Comparison of ENCODE assay signal across 23 mouse cellular contexts in the genomic region with DNA sequence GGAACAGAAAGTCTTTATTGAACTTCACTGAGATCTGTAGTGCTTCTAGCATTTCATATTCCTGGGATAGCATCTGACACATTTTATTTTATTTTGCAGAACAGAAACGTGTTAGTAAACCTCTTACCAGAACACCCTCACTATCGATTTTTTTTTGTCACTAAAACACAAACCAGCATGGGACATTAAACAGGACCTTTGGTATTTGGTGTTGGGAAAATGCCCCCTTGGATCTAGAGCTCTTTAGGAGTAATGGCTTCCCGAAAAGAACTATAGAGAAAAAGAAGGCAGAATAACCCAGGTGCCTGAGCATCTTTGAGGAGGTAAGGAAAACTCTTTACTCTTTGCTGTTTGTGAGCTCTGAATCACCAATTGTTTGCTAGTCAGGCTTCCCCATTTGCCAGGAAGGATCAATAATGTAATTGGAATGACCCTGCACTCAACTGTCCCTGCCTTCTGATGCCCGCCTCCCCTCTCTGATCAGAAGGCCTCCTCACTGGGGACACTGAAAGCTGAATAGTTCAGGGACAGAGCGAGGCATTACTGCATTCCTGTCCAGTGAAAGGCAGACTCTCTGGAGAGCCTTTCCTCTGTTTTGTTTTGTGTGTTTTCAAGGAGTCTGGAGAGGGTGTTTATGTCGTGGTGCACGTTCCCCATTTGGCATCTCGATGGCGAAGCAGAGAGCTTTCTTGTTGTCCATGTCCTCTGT.
DNase-seq lines count a peak whose midpoint lies in the region; ATAC-seq and TF ChIP-seq lines count a peak whose summit lies in the region.
"Had no signal": no experiment of that assay in that cellular context is flagged by ENCODE, and none has a peak within 500 bp of the region (broad histone marks: within the 10 kb centered on the region; RNA-seq: fewer than 3 reads in every experiment).

No protein-coding gene starts in this region.

- no peaks in the 10 kb centered on the region for H3K36me3 ChIP-seq in liver, embryonic 13.5 days
- H3K36me3 ChIP-seq in liver, embryonic 16.5 days (ENCODE audit: control insufficient read depth, insufficient read depth): no peaks in the 10 kb centered on the region
- no peaks in the 10 kb centered on the region for H3K36me3 ChIP-seq in liver, postnatal 0 days (replicated peaks; ENCODE audit: insufficient read depth, low read length)
- H3K36me3 ChIP-seq: embryonic facial prominence, embryonic 13.5 days; embryonic facial prominence, embryonic 15.5 days; forebrain, embryonic 10.5 days; forebrain, embryonic 12.5 days had no signal

- H3K9ac ChIP-seq in liver, embryonic 13.5 days: no peak overlapping the region
- H3K9ac ChIP-seq in liver, embryonic 16.5 days (ENCODE audit: low read depth, low read length): no peak overlapping the region
- peak overlapping the region; percentile 3; the same call in 1 of the 2 replicates for H3K9ac ChIP-seq in liver, postnatal 0 days (replicated peaks)
- H3K9ac ChIP-seq: embryonic facial prominence, embryonic 13.5 days; embryonic facial prominence, embryonic 15.5 days; forebrain, embryonic 12.5 days had no signal

- DNase-seq in heart, adult 11 months: peak; percentile 58
- no peak for DNase-seq in heart, adult 18-20 months
- no peak for DNase-seq in liver, embryonic 13.5 days
- no peak for DNase-seq in liver
- no peak for DNase-seq in liver, postnatal 0 days
- DNase-seq in kidney, postnatal 4 days: no peak
- DNase-seq: adrenal gland, postnatal 10 days; adrenal gland, postnatal 25 days; cerebellum, adult 11 months; cerebellum, adult 18-20 months; cerebellum, adult 8-10 months; cerebellum, adult 9-11 months; cerebellum, postnatal 14 days; cerebellum, postnatal 36 days; embryo, embryonic 11 days had no signal

- TF ChIP-seq EP300 in liver, postnatal 0 days (IDR thresholded peaks at IDR 0.05; ENCODE audit: low read depth): peak; percentile 12; the same call in 1 of the 2 replicates

- H3K9me3 ChIP-seq in liver, embryonic 13.5 days (replicated peaks): no peaks in the 10 kb centered on the region
- no peaks in the 10 kb centered on the region for H3K9me3 ChIP-seq in liver, embryonic 16.5 days (replicated peaks; ENCODE audit: control insufficient read depth, low read length)
- no peaks in the 10 kb centered on the region for H3K9me3 ChIP-seq in liver, postnatal 0 days (ENCODE audit: low read length)
- H3K9me3 ChIP-seq: embryonic facial prominence, embryonic 13.5 days; embryonic facial prominence, embryonic 15.5 days; forebrain, embryonic 10.5 days; forebrain, embryonic 12.5 days had no signal

- H3K4me1 ChIP-seq in liver, embryonic 13.5 days (replicated peaks): no peaks in the 10 kb centered on the region
- H3K4me1 ChIP-seq in liver, embryonic 16.5 days (ENCODE audit: control insufficient read depth, low read depth, low read length): no peaks in the 10 kb centered on the region
- H3K4me1 ChIP-seq in liver, postnatal 0 days (ENCODE audit: insufficient read depth): no peaks in the 10 kb centered on the region
- H3K4me1 ChIP-seq: embryonic facial prominence, embryonic 13.5 days; embryonic facial prominence, embryonic 15.5 days; forebrain, embryonic 12.5 days had no signal

- 0 out of 2 replicates have a peak, but pooled peaks cover 4% of the 10 kb centered on the region for H3K27me3 ChIP-seq in liver, embryonic 13.5 days
- H3K27me3 ChIP-seq in liver, embryonic 16.5 days (ENCODE audit: control insufficient read depth, insufficient read depth, low read depth, low read length): no peaks in the 10 kb centered on the region
- no peaks in the 10 kb centered on the region for H3K27me3 ChIP-seq in liver, postnatal 0 days (ENCODE audit: insufficient read depth, low read length)
- H3K27me3 ChIP-seq: embryonic facial prominence, embryonic 13.5 days; embryonic facial prominence, embryonic 15.5 days; forebrain, embryonic 12.5 days had no signal

- ATAC-seq in liver, embryonic 13.5 days (ENCODE audit: low read depth): 0 out of 2 replicates have a peak, but pooled peaks have one; percentile 43
- peak; percentile 54; the same call in 1 of the 2 replicates for ATAC-seq in liver, embryonic 16.5 days (ENCODE audit: low read depth)
- peak; percentile 81 for ATAC-seq in liver, postnatal 0 days
- ATAC-seq: forebrain, embryonic 14.5 days; forebrain, embryonic 16.5 days had no signal

- H3K27ac ChIP-seq in liver, embryonic 13.5 days: no peak overlapping the region
- peak overlapping the region; percentile 51 for H3K27ac ChIP-seq in liver, embryonic 16.5 days (ENCODE audit: low read length)
- H3K27ac ChIP-seq in liver, postnatal 0 days (ENCODE audit: low read depth): peak overlapping the region; percentile 94
- H3K27ac ChIP-seq: embryonic facial prominence, embryonic 13.5 days; embryonic facial prominence, embryonic 15.5 days; forebrain, embryonic 10.5 days; forebrain, embryonic 12.5 days had no signal

- H3K4me2 ChIP-seq in liver, embryonic 13.5 days: no peak overlapping the region
- H3K4me2 ChIP-seq in liver, embryonic 16.5 days (ENCODE audit: low read depth, low read length): peak overlapping the region; percentile 14
- H3K4me2 ChIP-seq in liver, postnatal 0 days (ENCODE audit: low read depth, low read length): peak overlapping the region; percentile 50
- H3K4me2 ChIP-seq: embryonic facial prominence, embryonic 13.5 days; embryonic facial prominence, embryonic 15.5 days; forebrain, embryonic 12.5 days had no signal

- WGBS in liver, embryonic 13.5 days (ENCODE audit: insufficient replicate concordance): 61% methylated on average over 9 of the region's 9 CpGs
- 57% methylated on average over 9 of the region's 9 CpGs for WGBS in liver, embryonic 16.5 days (ENCODE audit: insufficient replicate concordance)
- 55% methylated on average over 9 of the region's 9 CpGs for WGBS in liver, postnatal 0 days (ENCODE audit: insufficient replicate concordance)

- no peak for TF ChIP-seq CTCF in liver, postnatal 0 days (IDR thresholded peaks at IDR 0.05; ENCODE audit: low read depth)

- H3K4me3 ChIP-seq in liver, embryonic 13.5 days (replicated peaks): no peak overlapping the region
- H3K4me3 ChIP-seq in liver, embryonic 16.5 days (ENCODE audit: low read depth, low read length): peak overlapping the region; percentile 27; the same call in 1 of the 2 replicates
- peak overlapping the region; percentile 30 for H3K4me3 ChIP-seq in liver, postnatal 0 days (ENCODE audit: low read depth, low read length)
- H3K4me3 ChIP-seq: embryonic facial prominence, embryonic 13.5 days; embryonic facial prominence, embryonic 15.5 days; erythroblast, embryonic 14.5 days; forebrain, embryonic 10.5 days; forebrain, embryonic 12.5 days had no signal
